Mouse (Mus musculus) kidney, adult 9 months (tissue): ENCODE results near the gene Slc7a1.
"Not testable (repeated sequence)": the region's sequence is repeated elsewhere in the genome, so short reads cannot be mapped to it uniquely, and the experiment has no call there.

ENCODE experiments used
- DNase-seq: peaks from one replicate; pipeline ENCODE4 v3.0.0; 2022

Slc7a1 gene

GRCm38 (mm10) chr5:148363441-148364113 is 36.1 kb downstream of the Slc7a1 start:
- no peak for DNase-seq

- no peak for DNase-seq
Observed at GRCm38 (mm10) chr5:148362296-148362695, 37.4 kb downstream of the Slc7a1 start.

DNA sequence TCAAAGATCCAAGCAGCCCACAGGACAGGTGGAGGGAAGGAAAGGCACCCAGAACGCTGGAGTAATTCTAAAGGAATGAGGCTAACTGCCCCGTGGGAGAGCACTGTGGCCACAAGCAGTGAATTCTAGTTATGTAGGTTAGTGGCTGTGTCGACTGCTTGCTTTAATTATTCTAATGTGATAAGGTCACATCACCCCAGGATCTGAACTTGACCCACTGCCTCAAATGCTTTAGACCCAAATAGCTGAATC is 38.0 kb downstream of the Slc7a1 start:
- no peak for DNase-seq

- DNase-seq = peak; percentile 50
Observed at GRCm38 (mm10) chr5:148360922-148361758, 38.6 kb downstream of the Slc7a1 start.

- DNase-seq = no peak
Observed at GRCm38 (mm10) chr5:148359131-148359530, 40.6 kb downstream of the Slc7a1 start.

GRCm38 (mm10) chr5:148357168-148357567 is 42.5 kb downstream of the Slc7a1 start:
- DNase-seq = no peak

DNA sequence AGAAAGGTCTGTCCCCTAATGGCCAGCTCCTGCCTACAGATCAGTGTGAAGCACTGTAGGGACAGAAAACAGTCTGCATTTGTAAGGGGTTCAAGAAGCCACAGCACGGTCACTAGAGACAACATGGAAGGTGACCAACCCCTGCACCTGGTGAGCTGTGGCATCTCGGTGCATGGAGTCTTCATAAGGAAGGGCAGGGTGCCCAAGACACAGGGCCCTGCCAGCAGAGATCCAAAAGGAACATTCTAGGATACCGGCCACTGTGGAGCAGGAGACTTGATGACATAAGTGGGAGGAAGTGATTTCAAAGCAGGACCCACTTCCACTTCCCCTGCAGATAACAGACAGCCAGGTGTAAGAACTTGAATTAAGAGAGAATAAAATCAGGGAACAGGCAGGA is 43.9 kb downstream of the Slc7a1 start:
- no peak for DNase-seq

DNA sequence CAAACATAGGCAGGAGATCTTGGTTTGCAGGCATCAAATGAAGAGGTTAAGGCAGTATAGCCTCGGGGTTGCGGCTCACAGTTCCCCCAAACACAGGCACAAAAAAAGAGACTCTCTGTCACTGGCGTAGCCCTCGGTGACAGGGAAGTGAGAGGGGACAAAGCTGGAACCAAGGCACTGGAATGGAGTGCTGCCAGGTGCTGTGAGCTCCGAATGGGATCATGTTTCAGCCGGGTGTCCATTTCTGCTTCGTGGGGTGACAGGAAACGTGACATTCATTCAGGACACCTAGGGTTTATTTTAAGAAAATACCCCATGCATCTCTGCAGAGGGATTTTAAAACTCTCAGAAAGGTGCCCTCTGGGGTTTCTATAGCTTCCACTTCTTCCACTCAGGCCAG is 45.2 kb downstream of the Slc7a1 start:
- DNase-seq = no peak

GRCm38 (mm10) chr5:148353429-148353828 is 46.3 kb downstream of the Slc7a1 start:
- DNase-seq = no peak

DNA sequence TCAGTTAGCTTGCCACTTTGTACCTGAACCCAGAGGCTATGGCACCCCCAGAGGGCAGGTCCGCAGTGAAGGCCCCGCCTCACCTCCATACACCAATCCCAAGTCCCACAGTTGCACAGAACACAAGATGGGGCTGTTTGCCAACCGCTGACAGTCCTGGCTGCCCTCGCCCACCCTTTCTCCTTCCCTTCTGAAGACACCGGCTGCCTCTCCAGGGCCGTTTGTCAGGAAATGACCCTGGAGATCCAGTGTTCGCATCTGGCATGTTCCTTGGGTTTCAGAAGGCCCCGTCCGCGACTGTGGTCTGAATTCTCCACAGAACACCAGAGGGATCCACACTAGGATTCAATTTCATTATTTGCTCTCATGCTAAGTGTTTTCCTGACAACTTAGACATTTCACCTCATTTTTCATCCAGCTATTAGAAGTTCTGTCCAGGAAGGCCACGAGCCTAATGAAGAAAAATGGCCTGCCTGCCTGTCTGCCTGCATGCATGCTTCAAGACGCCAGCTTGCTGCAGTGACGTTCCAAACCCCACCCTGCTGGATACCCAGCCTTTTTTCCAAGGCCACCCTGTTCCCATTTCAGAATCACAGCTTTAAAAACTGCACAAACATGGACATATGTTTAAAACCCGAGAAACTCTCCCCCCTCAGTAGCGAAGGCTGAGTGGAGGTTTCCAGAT is 50.2 kb downstream of the Slc7a1 start:
- no peak for DNase-seq

- DNase-seq = no peak
Observed at GRCm38 (mm10) chr5:148348153-148348552, 51.6 kb downstream of the Slc7a1 start.

DNA sequence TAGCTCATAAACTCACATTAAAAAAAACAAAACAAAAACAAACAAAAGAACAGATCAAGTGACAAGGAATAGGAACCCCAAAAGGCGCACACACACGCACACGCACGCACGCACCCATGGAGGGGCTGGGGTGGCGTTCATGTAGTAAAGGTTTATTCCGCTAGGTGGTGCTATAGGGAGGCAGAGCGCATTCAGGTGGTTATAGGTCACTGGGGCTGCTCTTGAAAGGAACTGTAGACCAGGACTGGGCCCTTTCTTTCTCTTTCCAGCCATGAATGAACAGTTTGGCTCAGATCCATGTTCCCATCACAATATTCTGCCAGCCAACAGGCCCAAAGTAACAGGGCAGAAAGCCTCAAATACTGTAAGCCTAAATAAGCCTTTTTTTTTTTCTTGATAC is 53.2 kb downstream of the Slc7a1 start:
- DNase-seq = no peak

DNA sequence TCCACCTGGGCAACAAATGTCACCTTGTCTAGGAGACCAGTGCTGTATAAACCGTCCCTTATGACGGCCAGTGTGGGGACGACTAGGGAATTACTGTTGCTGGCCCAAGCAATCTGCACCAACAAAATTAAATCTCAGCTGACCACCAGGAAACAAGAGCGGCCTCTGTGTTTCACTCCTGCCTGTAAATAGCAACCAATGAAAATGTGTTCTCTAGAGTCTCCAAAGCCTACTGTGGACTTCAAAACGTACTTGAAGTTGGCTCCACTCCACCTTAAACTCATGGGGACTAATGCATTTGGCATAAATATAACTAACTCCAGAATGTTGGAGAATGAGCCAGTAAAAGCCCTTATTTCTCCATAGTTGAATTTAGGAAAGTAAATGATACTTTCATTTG is 55.3 kb downstream of the Slc7a1 start:
- DNase-seq = no peak

DNA sequence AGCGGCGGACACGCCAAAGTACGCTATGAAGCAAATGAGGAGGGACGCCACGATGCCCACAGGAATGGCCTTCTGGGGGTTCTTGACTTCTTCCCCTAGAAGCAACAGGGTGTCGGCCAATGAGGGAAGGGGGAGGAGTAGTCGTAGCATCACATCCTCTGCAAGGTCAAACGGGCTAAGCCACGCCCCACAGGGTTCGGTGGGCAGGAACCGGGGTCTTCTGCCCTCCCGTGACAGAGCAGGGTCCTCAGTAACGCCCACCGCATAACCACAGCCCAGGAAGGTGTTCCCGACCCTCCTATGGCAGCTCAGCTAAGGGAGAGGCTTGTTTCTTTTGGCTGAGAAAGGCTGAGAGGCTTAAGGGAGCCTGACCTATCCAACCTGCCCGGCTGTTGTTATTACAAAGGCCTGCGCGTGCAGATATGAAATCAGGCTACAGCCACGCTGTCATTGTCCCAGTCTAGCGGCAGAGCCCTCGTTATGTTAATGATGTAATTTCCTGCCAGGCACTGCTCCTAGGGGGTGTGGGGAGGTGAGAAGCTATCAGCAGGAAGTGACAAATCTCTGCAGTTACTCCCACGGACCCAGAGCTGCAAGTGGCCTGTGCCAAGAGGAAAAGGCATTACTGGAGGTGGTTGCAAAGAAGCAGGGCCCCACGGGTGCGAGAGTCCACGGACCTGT is 57.5 kb downstream of the Slc7a1 start:
- peak; percentile 41 for DNase-seq

DNA sequence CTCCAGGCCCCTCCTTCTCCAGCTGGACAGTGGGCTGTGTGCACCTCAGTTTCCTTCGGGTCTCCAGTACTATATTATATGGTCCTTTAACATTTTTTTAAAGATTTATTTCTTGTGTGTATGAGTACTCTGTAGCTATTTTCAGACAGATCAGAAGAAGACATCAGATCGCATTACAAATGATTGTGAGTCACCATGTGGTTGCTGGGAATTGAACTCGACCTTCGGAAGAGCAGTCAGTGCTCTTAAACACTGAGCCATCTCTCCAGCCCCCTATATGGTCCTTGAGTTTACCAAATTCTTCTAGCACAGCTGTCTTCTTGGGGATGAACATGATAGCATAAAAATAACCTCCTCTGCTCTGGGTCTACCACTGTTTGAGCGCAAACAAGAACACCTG is 60.6 kb downstream of the Slc7a1 start:
- DNase-seq = no peak

GRCm38 (mm10) chr5:148332622-148332974 is 67.1 kb downstream of the Slc7a1 start:
- peak; percentile 80 for DNase-seq

GRCm38 (mm10) chr5:148331926-148332621 is 67.6 kb downstream of the Slc7a1 start:
- no peak for DNase-seq

GRCm38 (mm10) chr5:148331229-148331776 is 68.4 kb downstream of the Slc7a1 start:
- no peak for DNase-seq

GRCm38 (mm10) chr5:148328982-148329381 is 70.7 kb downstream of the Slc7a1 start:
- DNase-seq = no peak

GRCm38 (mm10) chr5:148326295-148326694 is 73.4 kb downstream of the Slc7a1 start:
- DNase-seq = not testable (repeated sequence)

DNA sequence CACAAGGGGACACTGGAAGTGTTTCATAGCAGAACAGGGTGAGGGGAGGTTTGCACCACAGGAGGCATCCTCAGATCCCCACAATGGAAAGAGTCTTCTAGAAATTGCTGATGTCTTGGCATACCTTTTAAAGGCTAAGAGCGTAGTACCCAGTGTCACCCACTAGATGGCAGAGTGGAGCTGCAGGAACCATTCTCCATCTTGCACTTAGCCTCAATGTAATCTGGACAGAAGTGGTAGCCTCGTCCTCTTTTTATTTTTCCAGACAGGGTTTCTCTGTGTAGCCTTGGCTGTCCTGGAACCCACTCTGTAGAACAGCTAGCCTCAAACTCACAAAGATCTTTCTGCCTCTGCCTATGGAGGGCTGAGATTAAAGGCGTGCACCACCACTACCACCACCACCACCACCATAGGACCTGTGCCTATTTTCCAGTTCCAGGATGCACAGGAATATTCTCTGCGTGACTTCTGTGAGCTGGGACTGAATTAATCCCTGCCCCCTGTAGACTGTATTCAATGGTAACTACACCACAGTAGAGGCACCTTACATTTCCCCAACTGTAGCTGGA is 74.3 kb downstream of the Slc7a1 start:
- DNase-seq = peak; percentile 26

DNA sequence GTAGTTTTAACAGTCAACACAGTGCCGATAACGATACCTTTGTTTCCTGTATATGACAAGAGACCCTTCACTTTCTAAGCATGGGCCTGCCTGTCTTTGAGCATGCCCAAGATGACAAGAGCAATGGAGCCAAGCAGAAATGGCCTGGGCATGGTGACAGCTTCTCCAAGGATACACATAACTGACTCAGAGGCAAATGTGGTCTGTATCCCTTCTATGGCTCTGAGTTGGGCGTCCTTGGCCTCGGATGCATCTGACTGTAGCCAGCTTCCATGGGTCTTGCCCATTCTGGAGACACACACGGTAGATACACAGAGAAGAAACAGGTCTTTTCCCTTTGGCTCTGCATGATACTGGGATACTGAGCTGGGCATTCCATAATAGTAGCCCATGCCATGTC is 84.8 kb downstream of the Slc7a1 start:
- DNase-seq = no peak
